Mouse (Mus musculus): Measurements from ENCODE around the gene Ankrd55. TPM values are rescaled to one million over a fixed set of nuclear protein-coding genes. Genes with fewer than 3 reads are reported as not detected.

The Ankrd55 gene
- total RNA-seq, 2 experiments from 2014 or later, result 3.3 to 3.5 TPM

- no peak for DNase-seq
Measured at GRCm38 (mm10) chr13:112382956-112383355, 94.7 kb downstream of the Ankrd55 start.

GRCm38 (mm10) chr13:112383941-112384659 lies 95.8 kb downstream of the Ankrd55 start:
- DNase-seq, result no peak

- DNase-seq, result no peak
Measured at GRCm38 (mm10) chr13:112385040-112385439, 96.8 kb downstream of the Ankrd55 start.

GRCm38 (mm10) chr13:112386494-112387075 lies 98.3 kb downstream of the Ankrd55 start:
- no peak for DNase-seq

- no peak for DNase-seq
Measured at GRCm38 (mm10) chr13:112387279-112387678, 99.0 kb downstream of the Ankrd55 start.

- DNase-seq, result no peak
Measured at GRCm38 (mm10) chr13:112388176-112388575, 99.9 kb downstream of the Ankrd55 start.

GRCm38 (mm10) chr13:112390206-112390605 lies 102.0 kb downstream of the Ankrd55 start:
- DNase-seq, result no peak

- no peak for DNase-seq
Measured at GRCm38 (mm10) chr13:112391354-112391753, 103.1 kb downstream of the Ankrd55 start.

GRCm38 (mm10) chr13:112393356-112393755 lies 105.1 kb downstream of the Ankrd55 start:
- DNase-seq, result no peak

- no peak for DNase-seq
Measured at GRCm38 (mm10) chr13:112394271-112394670, 106.0 kb downstream of the Ankrd55 start.

GRCm38 (mm10) chr13:112404723-112405122 lies 116.5 kb downstream of the Ankrd55 start:
- no peak for DNase-seq

GRCm38 (mm10) chr13:112405184-112405583 lies 116.9 kb downstream of the Ankrd55 start:
- DNase-seq, result no peak

- no peak for DNase-seq
Measured at GRCm38 (mm10) chr13:112406618-112407017, 118.4 kb downstream of the Ankrd55 start.

- no peak for DNase-seq
Measured at GRCm38 (mm10) chr13:112407181-112407700, 119.0 kb downstream of the Ankrd55 start.

- DNase-seq, result no peak
Measured at GRCm38 (mm10) chr13:112407776-112408490, 119.7 kb downstream of the Ankrd55 start.

- no peak for DNase-seq
Measured at GRCm38 (mm10) chr13:112408701-112409100, 120.5 kb downstream of the Ankrd55 start.

- no peak for DNase-seq
Measured at GRCm38 (mm10) chr13:112409331-112409730, 121.1 kb downstream of the Ankrd55 start.

- no peak for DNase-seq
Measured at GRCm38 (mm10) chr13:112409851-112410250, 121.6 kb downstream of the Ankrd55 start.

GRCm38 (mm10) chr13:112410461-112410860 lies 122.2 kb downstream of the Ankrd55 start:
- DNase-seq, result no peak

- no peak for DNase-seq
Measured at GRCm38 (mm10) chr13:112411216-112411822, 123.1 kb downstream of the Ankrd55 start.

- DNase-seq, result no peak
Measured at GRCm38 (mm10) chr13:112412251-112412650, 124.0 kb downstream of the Ankrd55 start.

GRCm38 (mm10) chr13:112412824-112413223 lies 124.6 kb downstream of the Ankrd55 start:
- DNase-seq, result no peak

GRCm38 (mm10) chr13:112413611-112414010 lies 125.4 kb downstream of the Ankrd55 start:
- no peak for DNase-seq
